Mouse (Mus musculus): Measurements from ENCODE around the gene Dcaf7.

DNA sequence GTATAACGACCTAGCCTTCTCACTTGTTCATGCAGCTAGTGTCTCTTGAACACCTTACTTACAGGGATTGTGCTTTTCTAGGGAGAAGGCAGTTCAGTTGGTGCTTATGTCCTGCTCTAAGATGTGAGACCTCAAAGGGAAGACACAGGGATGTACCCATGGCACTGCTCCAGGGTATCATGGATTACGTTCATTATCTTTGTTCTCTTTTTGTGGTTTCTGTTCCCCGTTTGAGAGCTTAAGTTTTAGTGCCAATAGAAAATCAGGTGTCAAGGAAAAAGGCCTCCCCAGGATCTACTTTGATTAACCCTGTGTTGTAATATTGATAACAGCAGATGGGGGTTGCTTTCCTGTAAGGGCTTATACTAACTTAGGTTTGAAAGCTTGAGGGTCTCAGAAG is 37.1 kb downstream of the Dcaf7 start:
- TF ChIP-seq POLR2A (IDR thresholded peaks at IDR 0.05; ENCODE audit: low read depth, low read length): no peak
- TF ChIP-seq CTCF (IDR thresholded peaks at IDR 0.05; ENCODE audit: borderline replicate concordance, insufficient read depth, low read length): no peak
